Mouse (Mus musculus) cerebellum, adult 2 months (tissue): ENCODE data around the gene Arx. TPM values are rescaled to one million over a fixed set of nuclear protein-coding genes. Genes with fewer than 3 reads are reported as not detected.

Experiments used
- DNase-seq, 2 experiments: peaks; one replicate each; pipeline ENCODE4 v3.0.0; 2021
- H3K27ac ChIP-seq: fragments of 200-500 bp; 2 replicates; pipeline ENCODE4 v1.5.1; 2012; ENCODE audit warnings: low read length, control low read depth, inconsistent platforms; ENCODE audit not compliant: insufficient read depth
- H3K27me3 ChIP-seq: fragments of 200-500 bp; 2 replicates; pipeline ENCODE4 v1.6.1; 2012; ENCODE audit warnings: inconsistent platforms, mild to moderate bottlenecking, low read length, moderate library complexity; ENCODE audit not compliant: control insufficient read depth, insufficient read depth
- H3K4me1 ChIP-seq: fragments of 200-500 bp; 2 replicates; pipeline ENCODE4 v1.6.1; 2011; ENCODE audit warnings: low read length; ENCODE audit not compliant: control insufficient read depth, insufficient read depth
- H3K4me3 ChIP-seq: fragments of 200-500 bp; replicated peaks from 2 replicates; pipeline ENCODE3; 2011; ENCODE audit warnings: mild to moderate bottlenecking, low read depth, low read length, control low read depth; ENCODE audit not compliant: insufficient read depth
- CTCF ChIP-seq: fragments of 200-500 bp; IDR thresholded peaks from 2 replicates; pipeline ENCODE4 v1.5.1; 2011; ENCODE audit warnings: low read depth, mild to moderate bottlenecking, control low read depth, low read length, moderate library complexity, borderline replicate concordance; ENCODE audit not compliant: insufficient read depth
- POLR2A ChIP-seq: fragments of 200-500 bp; IDR thresholded peaks from 2 replicates; pipeline ENCODE4 v1.6.1; 2011; ENCODE audit warnings: low read length, control low read depth, borderline replicate concordance; ENCODE audit not compliant: insufficient read depth
- WGBS: fragments of 180-500 bp; shearing (Covaris S2); methylation state at CpG from one replicate; pipeline ENCODE4 v1.1.7; 2018; 5-methylcytosine and 5-hydroxymethylcytosine counted together
- polyA plus RNA-seq: library from polyadenylated mRNA; depleted of rRNA; stranded (reverse); fragments of >200 nt; gene quantifications from 2 replicates; pipeline ENCODE4 v1.2.3, GENCODE M21; 2012

Gene Arx
- polyA plus RNA-seq, 1 experiment, result not detected

- WGBS, result 38% methylated on average over 6 of the region's 6 CpGs
- Histone ChIP-seq H3K27ac (no peak overlapping the region), H3K4me3 (no peak overlapping the region), H3K4me1 (no peaks in the 10 kb centered on the region), H3K27me3 (peaks cover 3% of the 10 kb centered on the region; the same call in 1 of the 2 replicates)
- DNase-seq, result no peak
- TF ChIP-seq CTCF (no peak), POLR2A (no peak)
Observed at GRCm38 (mm10) chrX:93299771-93300170, 13.5 kb downstream of the Arx start.

- H3K27me3 ChIP-seq, result peaks cover 2% of the 10 kb centered on the region; the same call in 1 of the 2 replicates
Observed at GRCm38 (mm10) chrX:93300183-93300815, 14.1 kb downstream of the Arx start.

GRCm38 (mm10) chrX:93301798-93302197 lies 15.6 kb downstream of the Arx start:
- WGBS, result 31% methylated on average over 7 of the region's 7 CpGs
- H3K27ac ChIP-seq, result no peak overlapping the region
- TF ChIP-seq POLR2A, result no peak
- no peak for TF ChIP-seq CTCF
- no peak for DNase-seq
- no peak overlapping the region for H3K4me3 ChIP-seq
- no peaks in the 10 kb centered on the region for H3K4me1 ChIP-seq
- H3K27me3 ChIP-seq, result peaks cover 2% of the 10 kb centered on the region; the same call in 1 of the 2 replicates

More at GRCm38 (mm10) chrX:93300183-93300815, 14.1 kb downstream of the Arx start:
- no peak for TF ChIP-seq CTCF
- Histone ChIP-seq H3K4me3 (no peak overlapping the region), H3K4me1 (no peaks in the 10 kb centered on the region), H3K27ac (no peak overlapping the region)
- DNase-seq, result no peak
- 33% methylated on average over 10 of the region's 10 CpGs for WGBS

- no peak for DNase-seq
- 92% methylated on average over 7 of the region's 7 CpGs for WGBS
- Histone ChIP-seq H3K27me3 (no peaks in the 10 kb centered on the region; the same call in 1 of the 2 replicates), H3K4me3 (no peak overlapping the region), H3K4me1 (no peaks in the 10 kb centered on the region), H3K27ac (no peak overlapping the region)
- TF ChIP-seq POLR2A (no peak), CTCF (no peak)
Observed at GRCm38 (mm10) chrX:93305780-93306179, 19.5 kb downstream of the Arx start.

- TF ChIP-seq POLR2A (no peak), CTCF (no peak)
- WGBS, result 29% methylated on average over 4 of the region's 4 CpGs
- Histone ChIP-seq H3K27ac (no peak overlapping the region), H3K4me3 (no peak overlapping the region), H3K27me3 (no peaks in the 10 kb centered on the region), H3K4me1 (no peaks in the 10 kb centered on the region)
- no peak for DNase-seq
Observed at GRCm38 (mm10) chrX:93317577-93317976, 31.3 kb downstream of the Arx start.

- Histone ChIP-seq H3K4me1 (no peaks in the 10 kb centered on the region), H3K4me3 (no peak overlapping the region), H3K27ac (no peak overlapping the region), H3K27me3 (no peaks in the 10 kb centered on the region)
- TF ChIP-seq CTCF (no peak), POLR2A (no peak)
- 89% methylated on average over 2 of the region's 2 CpGs for WGBS
- DNase-seq, result no peak
Observed at GRCm38 (mm10) chrX:93319979-93320378, 33.7 kb downstream of the Arx start.

- Histone ChIP-seq H3K4me1 (no peaks in the 10 kb centered on the region), H3K27ac (no peak overlapping the region), H3K4me3 (no peak overlapping the region), H3K27me3 (no peaks in the 10 kb centered on the region)
- WGBS, result 93% methylated on average over 1 of the region's 1 CpGs
- no peak for DNase-seq
- no peak for TF ChIP-seq POLR2A
- TF ChIP-seq CTCF, result no peak
Observed at GRCm38 (mm10) chrX:93321336-93321735, 35.1 kb downstream of the Arx start.
